Mouse (Mus musculus): ENCODE measurements around the gene Mad1l1.

DNA sequence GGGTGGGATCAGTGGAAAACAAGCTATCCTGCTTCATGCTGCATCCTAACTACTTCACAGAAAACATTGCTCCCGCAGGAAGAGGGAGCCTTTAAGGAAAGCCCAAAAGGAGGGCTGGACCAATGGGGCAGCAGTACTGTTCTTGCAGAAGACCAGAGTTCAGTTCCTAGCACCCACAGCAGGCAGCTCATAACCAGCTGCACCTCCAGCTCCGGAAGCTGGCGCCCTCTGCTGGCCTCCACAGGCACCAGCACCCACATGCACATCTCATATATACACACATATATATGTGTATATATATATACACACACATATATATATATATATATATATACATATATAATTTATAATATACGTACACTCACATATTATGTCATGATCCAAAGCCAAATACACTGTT, 17.4 kb upstream of the Mad1l1 start:
- no peak for TF ChIP-seq CTCF (IDR thresholded peaks at IDR 0.05; ENCODE audit: insufficient read depth, low read depth, low read length)
- no peak for TF ChIP-seq POLR2A (IDR thresholded peaks at IDR 0.05; ENCODE audit: insufficient read depth, low read depth, low read length)
